Mouse (Mus musculus) forebrain, embryonic 11.5 days (tissue): ENCODE measurements around the gene Atad5. TPM values are rescaled to one million over a fixed set of nuclear protein-coding genes. Genes with fewer than 3 reads are reported as not detected.

Experiments used
- ATAC-seq: fragments of 200-750 bp; cut with Nextera tagmentation; replicated peaks from 2 replicates; pipeline ENCODE4 v1.8.0; 2017; ENCODE audit warnings: moderate TSS enrichment; ENCODE audit not compliant: low FRiP score
- DNase-seq: peaks from one replicate; pipeline ENCODE4 v3.0.0-alpha.2; 2017; ENCODE audit warnings: low spot score
- H3K27ac ChIP-seq: fragments of 300-500 bp; sonication (generic); 2 replicates; pipeline ENCODE4 v1.5.1; 2014; ENCODE audit warnings: low read depth, low read length
- H3K27me3 ChIP-seq: fragments of 300-500 bp; sonication (generic); 2 replicates; pipeline ENCODE4 v1.6.1; 2014; ENCODE audit warnings: mild to moderate bottlenecking, low read length, mixed read lengths; ENCODE audit not compliant: control insufficient read depth, insufficient read depth
- H3K36me3 ChIP-seq: fragments of 300-500 bp; sonication (generic); 2 replicates; pipeline ENCODE4 v1.6.1; 2014; ENCODE audit warnings: mild to moderate bottlenecking, low read length, moderate library complexity, mixed read lengths; ENCODE audit not compliant: control insufficient read depth, insufficient read depth
- H3K4me1 ChIP-seq: fragments of 300-500 bp; sonication (generic); replicated peaks from 2 replicates; pipeline ENCODE4 v1.6.1; 2014; ENCODE audit warnings: low read length, mixed read lengths; ENCODE audit not compliant: control insufficient read depth, insufficient read depth
- H3K4me2 ChIP-seq: fragments of 300-500 bp; sonication (generic); 2 replicates; pipeline ENCODE4 v1.6.1; 2014; ENCODE audit warnings: low read depth, mild to moderate bottlenecking, low read length, moderate library complexity, mixed read lengths; ENCODE audit not compliant: severe bottlenecking
- H3K4me3 ChIP-seq: fragments of 300-500 bp; sonication (generic); 2 replicates; pipeline ENCODE4 v1.5.1; 2014; ENCODE audit warnings: low read depth, low read length
- H3K9ac ChIP-seq: fragments of 300-500 bp; sonication (generic); 2 replicates; pipeline ENCODE4 v1.6.1; 2014; ENCODE audit warnings: low read length
- H3K9me3 ChIP-seq: fragments of 300-500 bp; sonication (generic); 2 replicates; pipeline ENCODE4 v1.6.1; 2016; ENCODE audit warnings: low read length, mixed read lengths; ENCODE audit not compliant: control insufficient read depth
- WGBS: fragments of 180-500 bp; shearing (Covaris S2); extraction: QIAGEN DNeasy Blood & Tissue Kit; methylation state at CpG from one replicate; pipeline ENCODE4 v1.1.7; 2014; 5-methylcytosine and 5-hydroxymethylcytosine counted together
- polyA plus RNA-seq: library from polyadenylated mRNA; unstranded; fragments of >200 nt; fragmentation: Nextera tagmentation; extraction: Ambion mirVana; gene quantifications from 2 replicates; pipeline ENCODE4 v1.2.1, GENCODE M21; 2014

Atad5 gene
- polyA plus RNA-seq, 1 experiment from 2014 or later: 25.7 TPM

DNA sequence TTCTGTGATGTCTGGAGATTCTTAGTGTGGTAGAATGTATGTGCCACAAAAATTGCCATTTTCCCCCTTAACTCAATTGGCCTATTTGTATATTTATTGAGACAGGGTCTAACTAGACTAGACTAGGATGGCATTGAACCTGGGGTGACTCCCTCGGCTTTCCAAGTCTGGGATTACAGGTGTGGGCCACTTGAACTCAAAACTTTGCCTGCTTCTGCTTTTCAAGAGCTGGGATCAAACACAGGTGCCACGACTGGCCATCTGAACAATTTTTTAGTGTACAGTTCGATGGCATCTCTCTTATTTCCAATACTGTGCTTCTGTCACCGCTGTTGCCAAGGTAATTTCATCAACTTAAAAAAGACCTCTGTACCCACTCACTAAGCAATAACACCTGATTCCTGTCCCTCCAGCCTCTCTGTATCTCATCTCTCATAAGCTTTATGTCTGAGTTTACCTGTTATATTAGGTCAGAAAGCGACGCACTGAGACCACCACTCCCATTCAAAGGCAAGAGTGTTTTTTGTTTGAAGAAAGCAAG lies 95.4 kb downstream of the Atad5 start:
- Histone ChIP-seq H3K9me3 (no peaks in the 10 kb centered on the region), H3K4me1 (no peaks in the 10 kb centered on the region), H3K27me3 (no peaks in the 10 kb centered on the region), H3K4me3 (no peak overlapping the region), H3K27ac (no peak overlapping the region), H3K36me3 (no peaks in the 10 kb centered on the region), H3K9ac (no peak overlapping the region), H3K4me2 (no peak overlapping the region)
- ATAC-seq (no peak), DNase-seq (no peak)
- 89% methylated on average over 6 of the region's 6 CpGs for WGBS

Other genes with a start within 250 kb of the Atad5 start
- 90.7 and 91.8 TPM in 2 replicates for gene Utp6, start 127.0 kb upstream of the Atad5 start, polyA plus RNA-seq
- gene Suz12, start 96.3 kb upstream of the Atad5 start, polyA plus RNA-seq: 33.6 and 35.4 TPM in 2 replicates
- gene Crlf3, start 8.4 kb upstream of the Atad5 start, polyA plus RNA-seq: 35.0 and 37.4 TPM in 2 replicates
- gene Tefm, start 52.8 kb downstream of the Atad5 start, polyA plus RNA-seq: 31.8 and 32.1 TPM in 2 replicates
- gene Adap2, start 64.7 kb downstream of the Atad5 start, polyA plus RNA-seq: 0.24 and 0.68 TPM in 2 replicates
- 3.0 and 3.3 TPM in 2 replicates for gene Rnf135, start 94.5 kb downstream of the Atad5 start, polyA plus RNA-seq
- 63.1 and 73.7 TPM in 2 replicates for gene Rhot1, start 119.6 kb downstream of the Atad5 start, polyA plus RNA-seq
- 9.0 and 10.8 TPM in 2 replicates for gene Rhbdl3, start 211.5 kb downstream of the Atad5 start, polyA plus RNA-seq